Mouse (Mus musculus) lung, postnatal 36 days (tissue): Measurements from ENCODE around the gene Cyfip2.
A peak's percentile ranks its signal among the peaks of the same experiment; 100 is the strongest.

Source experiments
- DNase-seq: peaks from one replicate; pipeline ENCODE4 v3.0.0; 2022; ENCODE audit warnings: mixed read lengths

Gene Cyfip2

DNA sequence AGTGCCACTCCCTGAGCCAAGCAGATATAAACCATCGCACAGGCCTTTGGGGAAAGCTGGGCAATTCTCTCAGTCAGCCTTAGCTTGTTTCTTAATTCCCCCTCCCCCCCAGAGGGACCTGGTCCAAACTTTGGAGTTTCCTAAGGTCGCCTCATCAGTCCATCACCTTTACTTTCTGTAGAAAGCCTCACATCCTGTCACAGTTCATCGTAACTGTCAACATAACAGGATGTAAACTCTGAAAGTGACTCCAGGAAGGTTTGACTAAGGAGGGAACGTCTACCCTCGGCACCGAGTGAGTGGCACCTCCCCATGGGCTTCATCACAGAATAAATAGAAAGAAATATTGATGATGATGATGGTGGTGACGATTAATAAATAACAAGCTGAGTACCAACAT is 4.9 kb downstream of the Cyfip2 start:
- no peak for DNase-seq

DNA sequence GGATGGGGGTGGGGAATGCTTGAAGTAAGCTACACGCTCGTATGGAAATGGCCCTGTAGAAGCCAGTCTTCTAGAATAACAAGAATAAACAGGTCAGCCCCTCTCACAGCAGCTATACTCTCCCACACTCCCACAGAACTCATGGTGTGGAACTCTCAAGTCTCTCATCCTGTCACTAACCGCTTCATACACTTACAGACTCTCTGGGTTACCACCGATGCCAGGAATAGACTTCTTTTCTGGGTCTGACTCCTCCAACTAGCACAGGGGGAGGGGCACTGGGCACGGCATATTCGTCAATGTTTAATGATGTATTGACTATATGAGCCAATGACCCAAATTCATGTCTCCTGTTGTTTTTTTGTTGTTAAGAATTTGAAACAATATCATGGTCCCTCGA is 5.9 kb downstream of the Cyfip2 start:
- DNase-seq = no peak

DNA sequence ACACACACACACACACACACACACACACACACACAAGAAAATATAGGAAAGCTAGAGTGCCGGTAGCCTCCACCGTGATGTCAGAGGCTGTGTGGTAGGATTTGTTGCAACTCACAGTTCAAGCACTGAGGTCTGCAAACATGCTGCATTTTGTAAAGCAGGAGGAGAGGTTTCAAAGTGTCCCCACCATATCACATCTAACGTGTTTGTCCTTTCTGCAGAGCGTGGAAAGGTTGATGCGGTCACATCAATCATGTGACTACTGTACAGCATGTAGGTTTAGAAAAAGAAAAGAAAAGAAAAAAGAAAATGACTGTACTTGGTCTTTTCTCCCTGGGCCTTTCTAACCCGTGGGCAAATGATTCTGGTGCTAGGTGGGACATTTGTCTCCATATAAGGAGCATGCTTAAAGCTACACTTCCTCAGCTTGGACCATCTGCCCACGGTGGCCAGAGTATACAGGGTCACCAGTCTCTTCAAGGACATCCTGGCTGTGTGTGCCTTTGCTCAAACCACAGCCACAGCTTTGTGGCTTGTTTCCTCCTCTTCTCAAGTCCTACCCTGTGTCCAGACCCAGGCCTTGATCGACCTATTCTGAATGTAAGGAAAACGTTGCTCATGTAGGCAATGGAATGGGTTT is 6.7 kb downstream of the Cyfip2 start:
- no peak for DNase-seq

DNA sequence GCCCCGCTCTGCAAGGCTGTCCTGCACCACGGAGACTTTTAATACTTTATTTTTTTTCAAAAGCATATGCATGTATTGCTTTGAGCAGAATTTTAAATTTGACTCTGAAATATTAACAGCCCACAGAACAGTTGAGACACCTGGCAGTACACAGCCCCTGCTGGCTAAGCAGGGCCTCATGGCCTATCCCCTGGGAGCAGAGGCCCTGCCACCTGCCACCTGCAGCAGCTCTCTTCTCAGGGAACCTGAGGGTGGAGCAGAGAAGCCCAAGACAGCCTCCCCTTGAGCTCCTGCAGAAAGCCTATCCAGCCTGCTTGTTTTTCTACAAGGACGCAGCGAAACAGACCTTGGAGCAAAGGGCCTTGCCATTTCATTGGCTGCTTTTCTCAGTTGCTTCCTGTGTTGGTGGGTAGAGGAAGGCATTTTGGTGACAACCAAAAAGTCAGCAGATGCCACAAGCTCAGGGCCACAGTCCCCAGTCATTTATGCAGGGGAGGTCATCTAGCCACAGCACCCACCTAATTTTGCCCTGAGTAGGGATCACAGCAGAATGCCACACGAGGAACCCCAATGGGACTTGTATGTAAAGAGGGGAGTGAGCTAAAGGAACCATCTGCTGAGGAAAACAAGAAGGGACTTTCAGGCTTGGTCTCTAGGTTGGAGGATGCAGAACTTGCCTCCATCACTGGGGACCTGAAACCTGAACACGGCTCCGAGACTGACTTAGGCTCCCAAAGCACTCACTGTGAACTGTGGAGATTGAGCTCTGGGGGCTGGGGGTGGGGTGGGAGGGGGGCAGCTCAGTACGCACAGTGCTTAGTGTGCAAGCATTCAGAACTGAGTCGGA is 7.6 kb downstream of the Cyfip2 start:
- no peak for DNase-seq

DNA sequence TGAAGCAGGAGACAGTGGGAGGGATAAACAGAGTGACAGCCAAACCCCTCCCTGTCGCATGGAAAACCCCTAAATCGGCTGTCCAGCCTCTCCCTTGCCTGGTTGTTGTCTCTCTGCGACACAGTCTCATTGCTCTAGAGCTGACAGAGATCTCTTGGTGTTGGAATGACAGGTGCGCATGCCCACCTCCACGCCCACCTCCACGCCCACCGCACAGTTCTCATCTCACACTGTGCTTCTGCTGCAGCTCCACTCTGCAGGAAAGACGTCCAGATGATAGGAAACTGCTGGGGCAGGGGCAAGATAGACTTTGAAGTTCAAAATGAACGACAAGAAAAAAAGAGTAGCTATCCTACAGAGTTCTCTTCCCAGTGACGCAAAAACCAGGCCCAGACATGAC is 8.6 kb downstream of the Cyfip2 start:
- no peak for DNase-seq

DNA sequence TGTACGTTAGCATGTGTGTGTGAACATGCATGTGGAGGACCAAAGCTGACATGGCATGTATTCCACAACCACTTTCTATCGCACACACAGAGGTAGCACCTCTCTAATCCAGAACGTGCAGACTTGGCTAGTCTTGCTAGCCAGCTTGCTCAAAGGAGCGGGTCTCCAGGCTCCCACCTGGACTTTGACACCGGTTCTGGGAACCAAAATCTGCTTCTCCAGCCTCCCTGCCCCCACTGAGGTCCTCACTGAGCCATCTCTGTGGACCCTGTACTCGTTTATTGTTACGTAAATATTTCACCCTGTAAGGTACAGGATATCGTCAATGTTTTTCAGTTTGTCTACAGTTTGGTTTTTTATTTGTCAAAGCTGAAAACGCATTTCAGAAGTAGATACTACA is 10.2 kb downstream of the Cyfip2 start:
- no peak for DNase-seq

DNA sequence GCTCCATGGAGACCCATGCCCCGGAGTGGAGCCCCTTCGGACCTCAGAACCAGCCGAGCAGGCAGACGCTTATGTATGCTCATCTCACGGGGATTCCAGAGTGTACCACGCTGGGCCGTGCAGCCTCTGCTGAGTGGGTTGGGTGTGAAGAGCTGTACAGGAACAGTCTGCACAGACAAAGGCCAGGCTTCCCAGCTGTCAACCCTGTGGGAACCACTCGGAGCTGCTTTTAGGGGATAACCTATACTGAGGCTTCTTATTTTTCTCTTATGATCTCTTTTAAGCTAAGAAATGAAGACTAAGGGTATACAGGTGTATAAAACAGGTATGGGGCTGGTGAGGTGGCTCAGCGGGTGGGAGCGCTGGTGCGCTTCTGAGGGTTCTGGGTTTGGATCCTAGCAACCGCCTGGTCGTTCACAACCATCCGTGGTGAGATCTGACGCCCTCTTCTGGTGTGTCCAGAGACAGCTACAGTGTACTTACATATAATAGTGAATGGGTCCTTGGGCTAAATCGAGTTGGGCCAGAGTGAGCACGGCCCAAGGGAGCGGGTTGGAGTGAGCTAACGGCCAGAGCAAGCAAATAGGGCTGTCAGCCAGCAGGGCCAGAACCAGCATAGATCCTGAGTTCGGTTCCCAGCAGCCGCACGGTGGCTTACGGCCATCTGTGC is 10.9 kb downstream of the Cyfip2 start:
- no peak for DNase-seq

DNA sequence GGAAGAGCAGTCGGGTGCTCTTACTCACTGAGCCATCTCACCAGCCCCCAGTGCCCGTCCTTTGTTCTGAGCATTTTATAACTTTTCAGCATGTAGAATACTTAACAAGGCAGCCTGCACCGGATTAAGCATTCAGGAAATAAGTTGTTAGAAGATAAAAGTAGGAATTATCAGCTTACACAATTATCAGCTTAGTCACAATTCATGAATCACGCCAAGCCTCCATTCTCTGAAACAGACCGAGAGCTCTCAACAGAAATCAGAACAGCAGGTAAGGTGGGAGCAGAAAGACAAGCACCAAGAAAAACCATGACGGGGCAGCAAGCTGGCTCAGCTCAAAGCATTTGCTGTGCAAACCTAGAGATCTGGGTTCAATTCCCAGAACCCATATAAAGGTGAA is 12.8 kb downstream of the Cyfip2 start:
- no peak for DNase-seq

DNA sequence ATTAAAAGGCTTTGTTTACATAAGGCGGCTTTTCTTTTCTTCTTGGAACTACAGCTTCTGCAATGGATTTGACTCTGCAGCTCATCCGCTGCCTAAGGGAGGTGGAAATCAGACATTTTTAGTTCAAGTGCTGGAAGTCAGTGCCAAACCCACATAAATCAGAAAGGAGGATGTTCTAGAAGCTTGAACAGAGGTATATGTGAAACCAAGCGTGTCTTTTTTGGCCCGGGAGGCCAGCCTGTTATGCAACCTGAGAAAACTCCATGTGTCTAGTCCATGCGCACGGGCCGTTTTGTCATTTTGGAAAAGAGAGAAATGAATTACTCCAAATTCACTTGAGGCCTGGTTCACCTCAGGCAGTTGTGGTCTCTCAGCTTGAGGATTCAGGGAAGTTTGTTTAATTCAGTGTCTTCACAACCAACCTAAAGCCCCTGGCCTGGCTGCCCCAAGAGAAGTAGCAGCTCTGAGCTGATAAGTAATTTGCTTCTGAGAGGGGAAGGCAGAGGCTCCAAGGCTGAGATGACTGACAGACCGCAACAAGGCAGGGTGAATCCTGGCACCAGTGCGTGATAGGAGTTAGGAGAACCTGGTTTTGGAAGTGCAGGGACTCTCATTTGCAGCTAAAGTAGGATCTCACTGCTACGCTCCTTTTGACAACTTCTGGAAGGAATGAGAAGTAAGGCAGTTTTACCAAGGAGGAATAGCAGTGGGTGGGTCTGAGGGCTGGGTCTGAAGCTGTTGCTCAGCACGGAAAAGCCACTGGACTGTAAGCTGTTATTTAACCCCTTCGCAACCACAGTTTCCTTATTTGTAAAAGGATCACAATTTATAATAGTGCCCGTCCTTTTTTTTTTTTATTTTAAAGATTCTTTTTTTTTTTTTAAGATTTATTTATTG is 13.5 kb downstream of the Cyfip2 start:
- DNase-seq = peak; percentile 36

DNA sequence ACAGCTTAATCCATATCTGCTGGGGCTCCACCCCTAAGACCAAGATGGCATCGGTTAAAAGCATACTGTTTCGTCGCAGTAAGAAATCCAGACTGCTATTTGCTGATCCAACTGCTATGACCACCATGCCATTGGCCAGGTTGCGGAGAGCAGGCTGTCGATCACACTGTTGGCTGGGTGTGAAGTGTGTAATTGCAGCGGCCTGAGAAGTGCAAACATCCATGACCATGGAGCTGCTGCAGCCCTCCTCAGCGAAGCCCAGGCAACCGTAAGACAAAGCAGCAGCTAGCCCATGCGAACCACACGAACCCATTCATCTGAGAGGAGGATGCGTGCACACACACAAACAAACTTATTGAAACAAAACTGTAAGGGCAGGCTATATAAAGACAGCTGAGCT is 18.3 kb downstream of the Cyfip2 start:
- DNase-seq = no peak

DNA sequence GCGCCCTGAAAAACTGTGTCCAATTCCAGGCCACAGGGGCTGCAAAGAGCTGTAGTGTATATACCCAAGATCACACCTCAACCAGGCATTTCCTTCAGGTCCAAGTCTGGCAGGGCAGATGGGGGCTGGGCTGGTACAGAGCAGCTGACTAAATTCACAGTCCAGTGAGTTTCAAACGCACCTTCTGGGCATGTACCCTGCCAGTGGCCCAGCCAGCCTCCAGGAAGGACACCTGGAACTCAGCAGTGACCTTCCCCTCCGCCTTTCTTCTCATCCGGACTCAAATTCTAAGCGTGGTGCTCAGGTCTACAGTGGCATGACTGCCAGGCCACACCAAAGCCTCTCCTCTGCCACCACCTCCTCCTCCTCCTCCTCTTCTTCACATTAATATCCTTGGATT is 19.2 kb downstream of the Cyfip2 start:
- no peak for DNase-seq

DNA sequence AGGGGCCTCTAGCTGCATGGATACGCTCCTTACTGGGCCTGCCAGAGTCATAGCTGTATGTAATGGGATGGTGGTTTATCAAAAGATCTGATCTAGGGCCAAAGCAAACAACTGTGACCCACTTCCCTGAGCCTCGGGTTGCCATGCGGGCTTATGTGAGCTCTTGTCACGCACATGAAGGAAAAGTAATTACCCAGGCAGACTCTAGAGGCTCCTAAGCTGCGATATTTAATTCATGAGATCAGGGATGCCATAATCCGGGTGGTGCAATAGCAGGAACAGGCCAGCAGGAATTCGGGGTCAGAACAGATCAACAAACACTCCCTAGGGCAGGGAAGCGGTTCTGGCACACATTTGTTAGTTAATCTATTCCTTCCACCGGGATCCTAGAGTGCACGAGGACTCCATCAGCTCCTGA is 21.7 kb downstream of the Cyfip2 start:
- peak; percentile 26 for DNase-seq

DNA sequence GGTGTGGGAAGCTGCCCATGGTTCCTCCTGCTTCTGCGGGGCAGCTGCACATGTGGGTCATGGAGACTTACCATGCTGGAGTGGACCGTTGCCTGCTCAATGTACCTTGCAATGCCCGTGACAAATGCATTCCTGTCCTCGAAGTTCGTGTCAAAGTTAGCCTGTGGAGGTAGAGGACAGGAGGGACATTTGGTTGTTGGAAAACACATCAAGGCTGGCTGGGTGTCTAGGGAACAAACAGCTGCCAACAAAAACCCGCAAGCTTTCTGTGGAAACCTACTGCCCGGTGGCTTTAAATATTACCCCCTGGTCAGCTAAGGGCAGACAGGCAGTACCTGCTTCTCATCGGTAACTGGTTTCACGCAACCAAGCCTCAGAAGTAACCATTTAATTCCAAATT is 23.1 kb downstream of the Cyfip2 start:
- no peak for DNase-seq

DNA sequence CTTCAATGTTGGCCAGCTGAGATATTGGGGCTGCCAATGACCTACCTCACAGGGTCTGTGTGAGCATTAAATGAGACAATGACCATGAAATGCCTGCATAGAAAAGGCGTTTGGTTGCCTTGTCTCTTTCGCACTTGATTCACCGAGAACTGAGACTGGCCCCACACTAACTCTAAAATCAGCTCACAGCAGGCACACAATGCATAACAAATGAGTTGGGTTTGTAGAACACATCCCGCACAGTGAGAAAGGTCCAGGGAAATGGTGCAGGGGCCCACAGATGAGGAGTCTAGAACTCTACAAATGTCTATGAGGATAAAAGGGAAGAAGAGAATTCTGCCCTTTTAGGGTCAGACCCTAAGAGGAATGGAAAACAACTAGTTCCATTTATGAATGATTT is 23.6 kb downstream of the Cyfip2 start:
- no peak for DNase-seq

DNA sequence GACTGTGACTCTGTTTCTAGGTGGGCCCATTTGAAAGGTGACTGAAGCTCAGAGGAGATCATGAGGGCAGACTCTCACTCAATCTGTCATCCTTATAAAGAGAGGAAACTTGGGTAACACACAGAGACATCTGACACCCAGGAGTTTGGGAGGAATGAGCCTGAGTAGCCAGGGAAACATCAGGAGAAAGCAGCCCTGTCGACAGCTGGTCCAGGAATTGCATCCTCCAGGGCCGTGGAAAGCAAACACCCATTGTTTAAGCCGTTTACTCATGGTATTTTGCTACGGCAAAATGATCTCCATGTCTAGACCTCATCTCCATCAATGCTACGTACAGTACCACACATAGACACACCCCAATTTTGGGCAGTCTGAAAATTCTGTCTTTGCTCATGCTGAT is 24.6 kb downstream of the Cyfip2 start:
- DNase-seq = no peak

DNA sequence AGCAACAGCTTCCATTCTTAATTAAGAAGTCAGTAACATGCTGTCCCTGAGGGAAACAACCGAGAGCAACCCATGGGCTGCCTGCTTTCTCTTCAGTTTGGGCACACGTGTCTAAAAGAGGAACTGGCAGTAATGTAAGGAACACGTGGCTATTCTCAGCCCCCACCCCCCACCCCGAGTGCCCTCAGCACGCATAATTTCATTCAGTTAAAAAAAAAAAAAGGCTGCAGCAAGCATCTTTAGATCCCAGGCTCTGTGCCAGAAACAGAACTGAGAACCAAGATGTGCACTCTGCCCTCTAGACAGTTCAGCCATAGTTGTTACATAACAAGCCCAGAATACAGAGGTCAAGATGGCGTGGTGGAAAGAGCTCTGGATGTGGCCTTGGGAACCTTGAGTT is 25.9 kb downstream of the Cyfip2 start:
- peak; percentile 29 for DNase-seq

DNA sequence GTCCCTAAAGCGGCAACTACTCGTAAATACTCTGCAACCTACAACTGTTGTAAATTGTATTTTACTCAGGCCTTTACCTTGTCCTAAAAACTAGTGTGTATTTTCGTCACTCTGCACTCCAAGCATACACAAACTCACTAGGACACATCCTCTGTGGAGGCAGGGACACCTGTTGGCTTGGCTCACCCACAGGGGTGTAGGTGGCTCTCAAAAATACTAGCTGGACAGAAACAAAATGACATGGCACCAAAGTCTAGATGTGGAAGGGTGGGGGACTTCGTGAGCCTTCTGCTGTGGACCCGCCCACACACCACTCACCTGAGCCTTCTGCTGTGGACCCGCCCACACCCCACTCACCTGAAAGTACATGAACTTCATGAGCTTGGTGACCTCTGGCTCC is 28.9 kb downstream of the Cyfip2 start:
- no peak for DNase-seq

DNA sequence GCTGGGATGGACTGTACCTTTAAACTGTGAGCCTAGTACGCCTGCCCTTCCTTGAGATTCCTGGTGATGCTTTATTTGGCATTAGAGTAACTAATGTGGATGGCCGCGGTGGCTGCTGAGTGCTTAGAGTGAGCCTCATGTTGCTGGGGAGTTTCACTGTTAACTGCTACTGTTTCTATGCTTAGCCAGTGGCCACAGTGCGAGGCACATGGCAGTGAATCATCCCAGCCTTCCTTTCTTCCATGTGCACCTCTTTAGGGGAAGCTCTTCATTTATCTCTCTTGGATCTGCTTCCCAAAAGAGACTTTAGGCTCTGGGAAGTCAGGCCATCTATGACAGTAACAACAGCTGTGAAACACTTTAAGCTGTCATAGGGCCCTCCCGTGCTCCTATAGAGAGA is 30.0 kb downstream of the Cyfip2 start:
- DNase-seq = no peak

DNA sequence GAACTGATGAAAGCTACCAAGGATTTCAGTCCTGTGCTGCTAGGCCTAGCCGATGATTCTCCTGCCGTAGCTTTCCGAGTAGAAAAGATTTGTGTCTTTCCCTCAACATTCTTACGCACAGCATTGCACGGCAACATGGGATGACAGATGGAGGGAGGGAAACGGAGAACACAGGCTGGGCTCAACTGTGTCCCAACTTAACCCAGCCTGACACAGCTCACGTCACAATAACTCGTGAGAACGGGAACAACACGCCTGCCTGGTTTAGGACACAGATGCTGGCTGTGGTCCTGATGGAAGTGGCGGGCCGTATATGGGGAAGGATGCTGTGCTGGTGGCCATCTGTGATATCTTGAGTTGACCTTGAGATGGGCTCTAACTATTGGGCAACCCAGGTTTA is 34.0 kb downstream of the Cyfip2 start:
- DNase-seq = no peak

DNA sequence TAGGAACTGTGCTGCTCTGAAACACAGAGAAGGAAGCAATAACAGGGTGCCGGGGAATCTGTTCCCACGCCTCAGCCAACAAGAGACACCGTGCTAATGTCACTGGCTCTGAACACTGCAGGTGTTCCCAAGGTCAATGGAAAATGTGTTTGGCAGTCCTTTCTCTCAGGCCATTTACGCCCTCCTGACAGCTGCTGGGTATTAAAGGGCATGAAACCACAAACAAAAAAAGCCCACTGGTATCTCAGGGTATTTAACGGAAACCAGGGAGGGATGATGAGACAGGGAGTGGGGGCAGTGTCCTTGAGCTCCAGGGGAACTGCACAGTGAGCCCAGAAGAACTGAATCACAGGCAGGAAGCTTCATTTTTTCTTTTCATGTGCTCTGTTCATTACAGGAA is 34.5 kb downstream of the Cyfip2 start:
- DNase-seq = no peak

DNA sequence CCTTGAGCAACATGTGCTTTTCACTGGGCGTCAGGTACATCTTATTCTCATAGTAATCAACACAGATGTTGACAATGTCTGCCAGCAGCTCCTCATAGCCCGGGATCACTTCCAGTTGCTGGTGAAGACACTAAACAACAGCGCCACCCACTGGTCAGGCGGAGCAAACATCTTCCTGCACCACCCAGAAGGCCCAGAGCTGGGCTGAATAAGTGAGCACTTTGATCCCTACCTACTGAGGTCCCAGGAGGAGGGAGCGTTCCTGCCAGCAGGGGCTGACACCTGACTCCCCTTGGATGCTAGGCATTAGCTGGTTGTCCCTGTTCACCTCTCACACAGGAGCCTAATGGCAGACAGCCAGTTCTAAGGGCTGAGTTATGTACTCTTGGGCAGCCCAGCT is 35.9 kb downstream of the Cyfip2 start:
- peak; percentile 28 for DNase-seq

DNA sequence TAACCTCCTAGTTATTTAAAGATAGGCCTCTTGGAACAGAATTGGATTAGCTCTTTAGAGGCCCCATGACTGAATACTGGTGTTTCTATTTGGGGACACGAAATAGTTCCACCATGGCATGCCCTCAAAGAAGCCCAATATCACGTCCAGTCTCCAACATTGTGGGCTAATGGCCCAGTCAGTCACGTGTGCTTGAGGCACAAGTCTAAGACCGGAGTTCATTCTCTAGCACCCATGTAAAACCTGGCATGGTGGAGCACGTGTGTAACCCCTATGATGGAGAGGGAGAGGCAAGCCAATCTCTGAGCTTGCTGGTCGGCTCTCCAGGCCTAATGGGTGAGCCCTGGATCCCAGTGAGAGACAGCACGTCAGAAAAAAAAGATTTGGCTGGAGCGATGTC is 36.5 kb downstream of the Cyfip2 start:
- no peak for DNase-seq

DNA sequence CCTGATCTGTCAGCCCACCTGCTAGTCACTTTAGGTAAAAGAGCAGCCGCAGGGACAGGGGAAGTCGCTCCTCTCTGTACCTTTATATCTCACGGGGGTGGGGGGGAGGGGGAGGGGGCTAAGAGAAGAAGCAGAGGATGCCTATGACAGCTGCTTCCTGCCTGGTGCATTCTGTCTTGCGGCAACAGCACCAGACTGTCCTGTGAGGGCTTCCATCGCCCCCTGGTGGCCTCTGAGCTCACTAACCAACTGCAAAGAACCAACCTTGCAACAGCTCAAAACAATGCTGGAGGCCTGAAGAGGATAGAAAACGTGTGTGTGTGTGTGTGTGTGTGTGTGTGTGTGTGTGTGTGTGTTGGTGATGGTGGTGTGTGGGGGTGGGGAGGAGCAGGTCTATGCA is 37.4 kb downstream of the Cyfip2 start:
- peak; percentile 88 for DNase-seq
